Mouse (Mus musculus): ENCODE measurements around the gene Ocel1. TPM values are rescaled to one million over a fixed set of nuclear protein-coding genes. Genes with fewer than 3 reads are reported as not detected.
A peak's percentile ranks its signal among the peaks of the same experiment; 100 is the strongest.

The Ocel1 gene
- polyA plus RNA-seq, 1 experiment from 2014 or later = 6.7 TPM

DNA sequence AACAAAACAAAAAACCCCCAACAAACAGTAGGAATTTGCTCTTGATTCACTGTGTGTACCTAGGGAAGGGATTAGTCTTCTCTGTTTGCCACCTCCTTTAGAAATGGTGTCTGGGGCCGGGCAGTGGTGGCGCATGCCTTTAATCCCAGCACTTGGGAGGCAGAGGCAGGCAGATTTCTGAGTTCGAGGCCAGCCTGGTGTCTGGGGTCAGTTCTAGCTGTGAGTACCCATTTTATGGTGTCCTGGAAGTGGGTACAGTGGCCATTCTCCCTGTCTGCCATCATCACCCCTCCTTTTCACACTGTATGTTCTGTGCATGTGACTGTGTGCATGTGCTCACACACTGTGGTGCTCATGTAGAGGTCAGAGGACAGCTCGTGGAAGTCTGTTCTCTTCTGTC, 37.1 kb downstream of the Ocel1 start:
- H3K4me2 ChIP-seq (replicated peaks) = no peak overlapping the region
- peaks cover 19% of the 10 kb centered on the region for H3K36me3 ChIP-seq
- H3K27ac ChIP-seq = no peak overlapping the region
- no peaks in the 10 kb centered on the region for H3K27me3 ChIP-seq (replicated peaks)
- H3K9me3 ChIP-seq = no peaks in the 10 kb centered on the region
- ATAC-seq = no peak
- H3K4me1 ChIP-seq (replicated peaks) = peaks cover 31% of the 10 kb centered on the region
- whole genome bisulfite sequencing = 94% methylated on average over 4 of the region's 4 CpGs
- no peak overlapping the region for H3K9ac ChIP-seq
- no peak overlapping the region for H3K4me3 ChIP-seq (replicated peaks)

- peak; percentile 41; the same call in 1 of the 2 replicates for ATAC-seq
- Histone ChIP-seq H3K27me3 (replicated peaks) (no peaks in the 10 kb centered on the region), H3K4me2 (replicated peaks) (no peak overlapping the region), H3K36me3 (peaks cover 19% of the 10 kb centered on the region), H3K9ac (no peak overlapping the region), H3K9me3 (no peaks in the 10 kb centered on the region), H3K4me1 (replicated peaks) (peaks cover 10% of the 10 kb centered on the region), H3K4me3 (replicated peaks) (no peak overlapping the region), H3K27ac (no peak overlapping the region)
- WGBS = 52% methylated on average over 11 of the region's 11 CpGs
These were observed 40.6 kb downstream of the Ocel1 start for GRCm38 (mm10) chr8:71411535-71412273.

- Histone ChIP-seq H3K9me3 (no peaks in the 10 kb centered on the region), H3K4me1 (replicated peaks) (no peaks in the 10 kb centered on the region), H3K27ac (no peak overlapping the region), H3K27me3 (replicated peaks) (no peaks in the 10 kb centered on the region), H3K4me2 (replicated peaks) (no peak overlapping the region), H3K4me3 (replicated peaks) (no peak overlapping the region), H3K36me3 (no peaks in the 10 kb centered on the region), H3K9ac (no peak overlapping the region)
- ATAC-seq = no peak
These were observed 51.0 kb downstream of the Ocel1 start for GRCm38 (mm10) chr8:71422121-71422520.

Other genes with a start within 250 kb of the Ocel1 start
- 15.4 and 19.5 TPM in 2 replicates for gene Myo9b, start 98.6 kb upstream of the Ocel1 start, polyA plus RNA-seq (2015; fragmentation: Nextera tagmentation; extraction: Ambion mirVana)
- gene Haus8, start 98.4 kb upstream of the Ocel1 start, polyA plus RNA-seq (2015; fragmentation: Nextera tagmentation; extraction: Ambion mirVana) = 44.5 and 51.6 TPM in 2 replicates
- 93.5 and 93.8 TPM in 2 replicates for gene Use1, start 4.5 kb upstream of the Ocel1 start, polyA plus RNA-seq (2015; fragmentation: Nextera tagmentation; extraction: Ambion mirVana)
- 81.1 and 85.7 TPM in 2 replicates for gene Nr2f6, start 10.7 kb downstream of the Ocel1 start, polyA plus RNA-seq (2015; fragmentation: Nextera tagmentation; extraction: Ambion mirVana)
- 8.8 and 10.8 TPM in 2 replicates for gene Ushbp1, start 24.5 kb downstream of the Ocel1 start, polyA plus RNA-seq (2015; fragmentation: Nextera tagmentation; extraction: Ambion mirVana)
- 97.8 and 99.8 TPM in 2 replicates for gene Babam1, start 25.6 kb downstream of the Ocel1 start, polyA plus RNA-seq (2015; fragmentation: Nextera tagmentation; extraction: Ambion mirVana)
- gene Ankle1, start 34.7 kb downstream of the Ocel1 start, polyA plus RNA-seq (2015; fragmentation: Nextera tagmentation; extraction: Ambion mirVana) = 31.6 and 41.6 TPM in 2 replicates
- 34.6 and 37.5 TPM in 2 replicates for gene Abhd8, start 92.4 kb downstream of the Ocel1 start, polyA plus RNA-seq (2015; fragmentation: Nextera tagmentation; extraction: Ambion mirVana)
- 199 and 214 TPM in 2 replicates for gene Mrpl34, start 93.7 kb downstream of the Ocel1 start, polyA plus RNA-seq (2015; fragmentation: Nextera tagmentation; extraction: Ambion mirVana)
- 90.2 and 91.3 TPM in 2 replicates for gene Dda1, start 97.9 kb downstream of the Ocel1 start, polyA plus RNA-seq (2015; fragmentation: Nextera tagmentation; extraction: Ambion mirVana)
- gene Ano8, start 114.7 kb downstream of the Ocel1 start, polyA plus RNA-seq (2015; fragmentation: Nextera tagmentation; extraction: Ambion mirVana) = 1.4 TPM in 2 replicates
- 13.6 and 16.3 TPM in 2 replicates for gene Gtpbp3, start 116.8 kb downstream of the Ocel1 start, polyA plus RNA-seq (2015; fragmentation: Nextera tagmentation; extraction: Ambion mirVana)
- 76.8 and 79.2 TPM in 2 replicates for gene Plvap, start 140.5 kb downstream of the Ocel1 start, polyA plus RNA-seq (2015; fragmentation: Nextera tagmentation; extraction: Ambion mirVana)
- 0.32 and 0.43 TPM in 2 replicates for gene Ccdc194, start 154.4 kb downstream of the Ocel1 start, polyA plus RNA-seq (2015; fragmentation: Nextera tagmentation; extraction: Ambion mirVana)
- gene Bst2, start 166.2 kb downstream of the Ocel1 start, polyA plus RNA-seq (2015; fragmentation: Nextera tagmentation; extraction: Ambion mirVana) = 43.0 and 45.5 TPM in 2 replicates
- gene Mvb12a, start 171.6 kb downstream of the Ocel1 start, polyA plus RNA-seq (2015; fragmentation: Nextera tagmentation; extraction: Ambion mirVana) = 103 and 115 TPM in 2 replicates
- gene Tmem221, start 187.6 kb downstream of the Ocel1 start, polyA plus RNA-seq (2015; fragmentation: Nextera tagmentation; extraction: Ambion mirVana) = 2.1 and 2.8 TPM in 2 replicates
- gene Nxnl1, start 195.3 kb downstream of the Ocel1 start, polyA plus RNA-seq (2015; fragmentation: Nextera tagmentation; extraction: Ambion mirVana) = 0.06 TPM in 1 of 2 replicates, not detected in the other
- 23.3 and 25.1 TPM in 2 replicates for gene Slc27a1, start 197.6 kb downstream of the Ocel1 start, polyA plus RNA-seq (2015; fragmentation: Nextera tagmentation; extraction: Ambion mirVana)
- 241 and 243 TPM in 2 replicates for gene Pgls, start 220.9 kb downstream of the Ocel1 start, polyA plus RNA-seq (2015; fragmentation: Nextera tagmentation; extraction: Ambion mirVana)
- gene Fam129c, start 226.3 kb downstream of the Ocel1 start, polyA plus RNA-seq (2015; fragmentation: Nextera tagmentation; extraction: Ambion mirVana) = 2.9 and 3.6 TPM in 2 replicates
- gene Colgalt1, start 239.7 kb downstream of the Ocel1 start, polyA plus RNA-seq (2015; fragmentation: Nextera tagmentation; extraction: Ambion mirVana) = 70.8 and 73.5 TPM in 2 replicates

All from intestine, embryonic 15.5 days (tissue).